Mouse (Mus musculus) cerebellum, adult (tissue): ENCODE measurements at regions not wholly inside any gene's neighbourhood (a gene's known extent, or its start where the extent isn't known, plus 50 kb on each side); places are given as distances from the start of the nearest gene placed in this dataset.

Experiments
- ATAC-seq: cut with Nextera tagmentation; 2 replicates; pipeline ENCODE4 v1.9.2; 2017; ENCODE audit warnings: mild to moderate bottlenecking, moderate library complexity, mixed read lengths; ENCODE audit not compliant: insufficient number of reproducible peaks, low FRiP score, low TSS enrichment

DNA sequence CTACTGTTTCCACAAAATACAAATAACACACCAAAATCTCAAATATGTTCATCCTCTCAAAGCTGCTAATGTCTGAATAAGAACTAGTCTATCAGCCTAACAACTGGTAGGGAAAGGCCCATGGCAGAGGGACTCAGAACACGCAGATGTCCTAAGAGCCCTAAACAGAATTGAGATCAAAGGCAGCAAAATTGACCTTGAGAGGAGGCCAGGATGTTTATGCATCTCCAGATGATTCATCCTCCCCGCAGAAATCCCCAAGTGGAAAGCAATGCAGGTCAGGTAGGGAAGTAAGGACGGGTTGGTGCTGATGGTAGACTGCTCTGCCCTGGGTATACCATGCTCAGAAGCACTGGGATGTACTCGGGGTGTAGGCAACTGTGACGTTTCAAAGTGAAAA, 89.0 kb upstream of the Tmem150c start:
- ATAC-seq, result no peak

DNA sequence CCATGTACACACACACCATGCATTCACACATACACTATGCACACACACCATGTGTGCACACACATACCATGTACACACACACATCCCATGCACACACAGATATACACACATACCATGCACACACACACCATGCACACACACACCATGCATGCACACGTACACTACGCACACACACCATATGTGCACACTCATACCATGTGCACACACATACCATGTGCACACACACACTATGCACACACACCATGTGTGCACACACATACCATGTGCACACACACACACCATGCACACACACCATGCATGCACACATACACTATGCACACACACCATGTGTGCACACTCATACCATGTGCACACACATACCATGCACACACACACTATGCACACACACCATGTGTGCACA, 87.1 kb upstream of the Tmem150c start:
- no peak for ATAC-seq

DNA sequence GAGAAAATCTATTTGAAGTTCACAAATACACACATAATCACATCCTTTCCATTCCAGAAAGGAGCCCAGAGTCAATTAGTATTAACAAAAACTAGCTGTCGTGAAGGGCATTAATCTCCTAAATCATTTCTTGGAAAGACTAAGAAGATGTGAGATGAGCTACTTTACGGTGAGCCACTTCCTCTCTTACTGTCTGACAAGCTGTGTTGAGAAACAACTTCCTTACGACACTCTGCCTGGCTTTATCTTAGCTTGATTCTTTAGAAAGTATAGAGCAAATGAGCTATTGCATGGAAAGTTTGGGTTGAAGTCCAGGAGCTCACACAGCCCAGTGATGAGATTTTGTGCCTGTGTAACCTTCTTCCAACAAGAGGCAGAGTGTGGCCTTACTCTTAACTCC, 85.2 kb upstream of the Tmem150c start:
- ATAC-seq, result no peak

GRCm38 (mm10) chr5:100240876-100241275, 81.3 kb upstream of the Tmem150c start:
- no peak for ATAC-seq

DNA sequence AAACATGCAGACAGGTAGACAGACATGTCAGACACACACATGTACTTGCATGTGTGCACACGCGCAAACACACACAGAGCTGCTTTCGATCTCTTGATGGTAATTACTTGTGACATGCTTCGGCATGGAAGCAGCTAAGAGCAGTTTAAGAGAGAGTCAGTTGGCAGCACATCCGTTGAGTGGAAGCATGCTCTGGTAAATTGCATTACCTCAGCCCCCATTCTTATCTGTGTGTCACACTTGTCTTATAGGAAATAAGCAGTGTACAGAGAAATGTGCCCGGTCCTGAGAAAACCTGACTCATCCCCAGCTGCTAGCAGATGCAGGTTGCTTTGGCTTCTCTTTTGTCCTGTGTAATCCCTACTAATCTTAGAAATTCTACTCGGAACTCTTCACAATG, 80.0 kb upstream of the Tmem150c start:
- ATAC-seq, result no peak

- no peak for ATAC-seq
Observed at GRCm38 (mm10) chr5:100238287-100239036, 78.9 kb upstream of the Tmem150c start.

- ATAC-seq, result no peak
Observed at GRCm38 (mm10) chr5:100237674-100238278, 78.2 kb upstream of the Tmem150c start.

DNA sequence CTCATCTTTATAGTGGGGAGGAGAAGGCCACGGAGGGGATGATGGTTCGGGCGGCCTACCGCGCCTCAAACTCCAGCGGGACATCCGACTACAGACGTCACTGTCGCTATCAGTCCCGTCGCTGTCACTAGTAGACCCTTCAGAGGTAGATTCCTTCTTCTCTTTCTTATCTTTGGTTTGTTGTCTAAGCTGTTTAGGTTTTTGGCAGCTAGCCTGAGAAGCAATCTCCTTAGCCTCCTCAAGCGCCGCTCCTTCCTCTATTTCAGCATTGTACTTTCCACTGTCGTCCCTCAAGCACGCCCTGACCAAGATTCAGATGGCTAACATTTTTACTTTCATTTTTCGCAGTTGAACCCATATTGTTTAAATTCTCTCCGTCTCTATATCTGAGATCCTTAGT, 76.7 kb upstream of the Tmem150c start:
- ATAC-seq, result no peak

DNA sequence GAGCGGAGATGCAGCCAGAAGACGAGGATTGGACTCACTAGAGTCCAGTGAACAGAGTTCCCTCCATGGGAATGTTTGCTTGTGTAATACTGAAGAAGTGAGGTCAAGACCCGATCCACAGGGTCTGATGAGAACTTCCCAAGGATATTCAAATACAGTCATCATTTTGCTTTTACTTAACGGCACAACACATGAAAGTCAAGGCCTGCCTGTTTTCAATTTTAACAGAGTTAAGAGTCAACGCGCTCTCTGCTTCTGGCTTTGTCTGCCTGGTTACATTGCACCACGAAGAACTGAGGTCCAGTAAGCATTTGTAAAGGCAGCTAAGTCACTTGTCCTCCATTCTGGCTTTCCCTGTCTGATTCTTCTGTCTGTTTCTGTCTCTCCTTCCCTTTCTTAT, 72.5 kb upstream of the Tmem150c start:
- ATAC-seq, result no peak

DNA sequence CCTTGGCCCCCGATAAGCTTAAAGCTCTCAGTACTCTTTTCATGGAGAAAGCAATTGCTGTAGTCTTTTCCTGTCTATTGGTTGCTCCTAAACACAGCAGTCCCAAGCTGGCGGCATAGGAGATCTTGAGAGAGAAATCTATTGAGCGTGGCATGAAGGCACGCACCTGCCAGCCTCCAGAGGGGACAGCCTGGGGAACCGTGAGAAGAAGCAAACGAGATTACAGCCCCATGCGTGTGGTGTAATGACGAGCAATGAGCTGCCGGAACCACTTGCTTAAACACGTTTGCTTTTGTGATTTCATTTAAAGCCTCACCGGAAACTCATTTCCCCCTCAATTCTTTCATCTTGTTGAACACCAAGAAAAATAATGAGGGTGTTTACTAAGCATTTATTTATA, 72.0 kb upstream of the Tmem150c start:
- ATAC-seq, result no peak

DNA sequence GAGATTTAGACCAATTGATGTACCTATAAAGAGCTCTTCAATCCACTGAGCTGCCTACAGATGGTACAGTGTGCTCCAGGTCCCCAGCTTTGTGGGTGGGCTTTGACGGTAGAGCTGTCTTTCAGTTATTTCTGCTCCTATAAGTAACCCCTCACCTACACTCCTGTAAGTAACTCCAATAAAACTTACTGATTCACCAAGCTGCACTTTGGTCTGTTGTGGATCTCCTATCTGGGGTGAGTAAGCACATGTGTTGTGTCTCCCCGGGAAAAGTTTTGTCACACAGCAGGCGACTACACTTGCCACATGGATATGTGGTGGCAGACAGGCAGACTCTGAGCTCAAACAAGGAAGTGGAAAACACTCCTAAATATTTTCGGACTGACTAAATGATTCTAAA, 70.4 kb upstream of the Tmem150c start:
- no peak for ATAC-seq

- ATAC-seq, result no peak
Observed at GRCm38 (mm10) chr5:100227888-100228287, 68.3 kb upstream of the Tmem150c start.

DNA sequence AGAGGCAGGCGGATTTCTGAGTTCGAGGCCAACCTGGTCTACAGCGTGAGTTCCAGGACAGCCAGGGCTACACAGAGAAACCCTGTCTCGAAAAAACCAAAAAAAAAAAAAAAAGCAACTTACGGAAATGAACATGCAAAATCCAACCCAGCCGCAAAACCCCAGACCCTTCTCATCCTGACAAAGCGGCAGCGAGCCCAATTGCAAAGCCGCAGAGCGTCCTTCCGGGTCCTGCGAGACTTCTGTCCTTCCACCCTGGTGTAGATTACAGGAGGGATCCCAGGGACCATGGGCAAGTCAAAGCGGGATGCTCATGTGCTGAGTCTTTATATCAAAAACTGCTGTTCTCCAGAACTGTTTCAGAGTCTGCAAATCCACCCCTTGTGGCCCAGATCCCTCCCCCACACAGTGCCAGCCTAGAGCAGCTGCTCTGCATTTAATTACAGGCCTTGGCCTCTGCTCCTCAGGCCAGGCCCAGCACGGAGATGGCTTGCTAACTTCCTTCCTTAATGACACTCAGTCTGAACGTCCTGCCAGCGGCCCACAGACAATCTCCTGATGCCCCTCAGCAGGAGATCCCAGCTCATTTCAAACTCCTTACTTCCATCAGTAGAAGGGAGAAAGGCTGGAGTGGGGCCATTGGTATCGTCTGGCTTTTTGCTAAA, 67.1 kb upstream of the Tmem150c start:
- no peak for ATAC-seq

DNA sequence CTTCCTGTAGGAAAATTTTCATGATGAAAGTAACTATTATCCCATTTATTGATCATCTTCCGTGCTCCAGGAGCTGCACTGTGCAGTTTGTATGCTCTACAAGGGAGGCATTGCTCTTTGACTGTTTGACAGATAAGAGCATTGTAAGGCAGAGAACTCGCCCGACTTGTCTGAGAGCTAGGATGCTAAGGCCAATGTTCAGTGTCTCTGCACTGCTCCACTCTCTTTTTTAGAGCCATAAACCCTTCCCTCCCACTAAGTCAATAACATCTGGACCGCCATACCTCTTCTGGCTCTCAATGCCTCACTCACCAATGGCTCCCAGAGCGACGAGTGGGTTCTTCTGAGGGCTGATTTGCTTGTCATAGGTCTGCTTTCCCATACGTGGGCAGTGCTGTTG, 65.9 kb upstream of the Tmem150c start:
- no peak for ATAC-seq

GRCm38 (mm10) chr5:100224773-100225363, 65.3 kb upstream of the Tmem150c start:
- no peak for ATAC-seq

DNA sequence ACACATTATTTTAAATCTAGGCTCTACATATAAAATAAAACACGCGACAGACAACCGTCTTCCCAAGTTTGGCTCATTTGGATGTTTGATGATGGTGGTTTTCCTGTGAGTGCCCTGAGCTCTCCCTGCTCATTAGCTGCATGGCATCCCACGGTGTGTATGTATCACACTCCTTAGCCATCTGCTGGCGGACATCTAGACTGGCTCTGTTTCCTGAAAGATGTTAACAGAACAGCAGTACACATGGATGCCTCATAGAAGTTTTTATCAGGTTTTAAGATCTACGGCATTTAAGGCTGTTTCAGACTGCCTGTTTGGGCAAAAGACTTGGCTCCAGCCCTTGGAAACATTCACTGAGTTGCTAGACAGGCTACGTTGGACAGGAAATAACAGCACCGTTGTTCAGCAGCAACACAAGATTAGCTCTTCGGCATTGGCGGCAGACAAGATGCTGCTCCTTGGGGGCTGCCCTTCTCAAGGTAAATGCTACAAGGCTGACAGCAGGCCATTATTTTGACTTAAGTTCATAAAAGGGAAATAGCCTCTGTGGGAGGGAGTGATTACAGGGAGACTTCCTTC, 61.5 kb upstream of the Tmem150c start:
- no peak for ATAC-seq

DNA sequence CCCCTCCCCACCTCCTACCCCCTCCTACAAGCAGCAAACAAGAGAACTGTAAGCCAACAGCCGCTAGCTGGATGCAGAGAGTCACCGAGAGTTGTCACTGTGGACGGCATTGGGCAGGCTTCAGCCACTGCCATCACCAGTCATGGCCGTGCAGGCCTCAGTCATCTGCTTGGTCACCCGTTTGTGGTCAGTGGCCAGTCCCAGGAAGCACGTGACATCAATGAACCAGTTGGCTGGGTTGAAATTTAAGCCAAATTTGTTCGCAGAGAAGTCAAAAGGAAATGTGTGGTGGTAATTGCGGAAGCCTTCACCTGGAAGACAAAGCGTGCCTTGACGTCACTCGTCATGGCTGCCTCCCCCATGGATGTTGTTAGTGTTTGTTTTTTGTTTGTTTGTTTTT, 60.7 kb upstream of the Tmem150c start:
- ATAC-seq, result no peak

GRCm38 (mm10) chr5:100218256-100218851, 58.7 kb upstream of the Tmem150c start:
- ATAC-seq, result no peak

DNA sequence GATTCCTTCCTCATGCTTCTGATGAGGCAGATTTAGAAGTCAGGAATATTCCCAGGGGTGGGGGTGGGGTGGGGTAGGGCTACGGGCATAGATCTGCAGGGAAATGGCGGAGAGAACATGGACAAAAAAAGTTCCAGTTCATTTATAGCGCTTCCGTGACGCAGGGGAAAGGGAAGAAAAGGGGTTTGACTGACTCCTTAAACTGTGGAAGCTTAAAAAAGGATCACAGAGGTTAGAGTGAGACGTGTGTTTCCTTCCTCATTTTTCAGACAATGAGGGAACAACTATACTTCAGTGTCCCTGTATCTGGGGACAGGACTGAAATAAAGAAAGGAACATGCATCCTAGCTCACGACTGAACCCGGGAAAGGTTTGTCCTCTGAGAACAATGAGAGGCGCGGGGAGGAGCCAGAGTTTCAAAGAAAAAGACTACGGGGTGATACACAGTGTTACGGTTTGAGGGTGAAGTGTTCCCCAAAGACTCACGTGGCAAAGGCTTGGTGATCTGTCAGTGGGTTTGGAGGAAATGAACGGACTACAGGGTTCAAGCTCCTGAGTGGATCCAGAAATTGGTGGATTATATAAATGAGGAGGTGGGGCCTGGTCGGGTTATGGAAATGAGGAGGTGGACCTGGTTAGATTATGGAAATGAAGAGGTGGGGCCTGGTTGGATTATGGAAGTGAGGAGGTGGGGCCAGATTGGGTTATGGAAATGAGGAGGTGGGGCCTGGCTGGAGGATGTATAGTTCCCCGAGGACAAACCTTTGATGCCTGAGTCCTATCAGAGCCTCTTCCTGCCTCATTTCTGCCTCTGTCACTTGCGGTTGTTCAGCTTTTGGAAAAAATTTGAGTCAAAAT, 57.8 kb upstream of the Tmem150c start:
- ATAC-seq, result no peak

DNA sequence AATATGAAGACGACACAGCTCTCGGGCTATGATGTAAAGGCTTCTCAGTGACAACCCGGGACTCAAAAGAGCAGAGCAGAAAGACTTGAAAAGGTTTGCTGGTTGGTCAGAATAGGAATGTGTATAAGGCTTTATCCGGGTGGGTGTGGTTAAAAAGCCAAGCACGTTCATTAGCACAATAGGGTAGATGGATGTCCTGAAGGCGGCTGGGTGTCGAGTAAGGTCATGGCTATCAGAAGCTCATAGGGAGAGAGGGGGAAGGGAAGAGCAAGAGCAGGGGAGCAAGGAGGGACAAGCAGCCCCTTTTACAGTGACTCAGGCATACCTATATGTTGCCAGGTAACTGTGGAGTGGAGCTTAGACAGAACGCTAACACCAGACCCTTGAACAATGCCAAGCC, 54.3 kb upstream of the Tmem150c start:
- ATAC-seq, result no peak
